Mouse (Mus musculus): ENCODE results near the gene Igfbp2. TPM values are rescaled to one million over a fixed set of nuclear protein-coding genes. Genes with fewer than 3 reads are reported as not detected.

The Igfbp2 gene
- total RNA-seq (2021): 10 to 100 TPM; 75.9 to 80.0 TPM

DNA sequence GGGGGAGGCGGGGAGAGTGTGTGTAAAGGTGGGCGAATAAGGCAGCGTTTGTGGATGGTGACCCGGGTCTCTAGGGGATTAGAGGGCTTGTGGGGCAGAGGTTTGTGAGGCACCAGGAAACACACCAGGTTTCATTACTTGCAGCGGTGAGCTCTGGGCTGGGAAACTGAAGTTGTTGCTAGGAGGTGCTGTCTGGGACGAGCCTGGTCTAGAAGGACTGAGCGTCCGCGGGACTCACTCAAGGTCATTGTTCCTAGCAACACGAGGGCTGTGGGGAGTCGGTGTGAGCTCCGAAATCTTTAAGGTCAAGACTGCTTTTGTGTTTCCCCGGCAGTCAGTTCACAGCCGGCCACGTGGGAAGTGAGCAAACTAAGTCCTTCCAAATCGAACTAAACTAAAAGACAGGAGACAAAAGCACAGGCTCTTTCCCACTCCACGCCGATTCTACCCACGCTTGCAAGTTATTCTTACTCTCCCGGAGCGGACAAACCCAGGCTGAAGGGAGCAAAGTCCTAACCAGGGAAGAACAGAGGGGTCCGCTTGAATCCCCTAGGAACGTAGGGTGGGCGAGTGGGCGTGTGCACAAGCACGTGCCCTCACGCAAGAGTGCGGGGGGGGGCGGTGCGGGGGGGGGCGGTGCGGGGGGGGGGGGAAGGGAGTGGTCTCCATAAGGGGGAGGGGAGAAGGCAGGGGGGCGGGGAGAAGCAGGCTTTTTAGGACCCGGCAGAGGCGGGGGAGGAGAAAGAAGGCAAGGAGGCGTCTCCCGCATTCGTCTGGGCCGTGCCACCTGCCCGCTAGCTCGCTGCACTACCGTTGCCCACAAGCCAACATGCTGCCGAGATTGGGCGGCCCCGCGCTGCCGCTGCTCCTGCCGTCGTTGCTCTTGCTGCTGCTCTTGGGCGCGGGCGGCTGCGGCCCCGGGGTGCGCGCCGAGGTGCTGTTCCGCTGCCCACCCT is at the start of gene Igfbp2:
Gene Igfbp2 (plus strand): TSS at position 753 of the 956 bp plus-strand sequence.
- peak; percentile 26 to 30 for DNase-seq (ENCODE audit: low spot score in 2 of 2)
- intact Hi-C loops (cut with DNase I): loop anchor here (10.0 kb wide), 1 partner anchor 89 kb away; no protein-coding TSS in a partner anchor

DNA sequence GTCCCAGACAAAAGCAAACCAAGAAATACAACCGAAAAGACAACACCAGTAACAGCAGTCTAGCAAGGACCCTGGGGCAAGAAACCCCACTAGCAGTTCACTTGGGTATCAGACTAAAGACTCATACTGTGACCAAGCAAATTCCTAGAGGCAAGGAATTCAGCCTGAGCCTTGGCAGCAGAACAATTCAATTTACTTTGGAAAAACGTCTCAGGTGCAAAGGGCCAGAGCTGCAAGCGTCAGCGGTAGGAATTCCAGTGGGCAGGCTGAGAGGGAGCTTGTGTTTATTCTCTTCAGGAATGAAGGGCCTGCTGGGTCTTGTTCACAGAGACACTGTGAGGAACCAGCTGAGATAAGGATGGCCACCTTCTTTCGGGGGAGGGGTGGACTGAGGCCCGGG is 45.5 kb upstream of the Igfbp2 start:
- intact Hi-C loops (cut with DNase I): no loop called here
- DNase-seq (ENCODE audit: low spot score in 2 of 2): no peak

DNA sequence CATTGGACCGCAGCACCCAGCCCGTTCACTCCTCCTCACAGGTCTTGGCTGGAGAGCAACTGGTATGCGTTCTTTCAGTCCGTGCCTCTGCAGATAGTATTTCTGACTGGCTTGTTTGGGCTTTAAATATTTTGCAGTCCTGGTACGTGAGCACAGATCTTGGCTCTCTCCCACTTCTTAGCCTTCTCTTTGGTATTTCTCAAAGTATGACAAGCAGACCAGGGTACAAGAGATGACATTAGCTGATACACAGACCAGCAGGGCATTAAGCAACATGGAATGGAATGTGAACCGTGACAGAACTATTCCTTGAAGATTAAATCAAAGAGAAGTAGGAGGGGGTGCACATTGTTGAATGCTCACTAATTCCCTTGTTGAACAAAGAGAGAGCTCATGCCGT is 43.6 kb upstream of the Igfbp2 start:
- DNase-seq (ENCODE audit: low spot score in 2 of 2): no peak
- intact Hi-C loops (cut with DNase I): no loop called here

DNA sequence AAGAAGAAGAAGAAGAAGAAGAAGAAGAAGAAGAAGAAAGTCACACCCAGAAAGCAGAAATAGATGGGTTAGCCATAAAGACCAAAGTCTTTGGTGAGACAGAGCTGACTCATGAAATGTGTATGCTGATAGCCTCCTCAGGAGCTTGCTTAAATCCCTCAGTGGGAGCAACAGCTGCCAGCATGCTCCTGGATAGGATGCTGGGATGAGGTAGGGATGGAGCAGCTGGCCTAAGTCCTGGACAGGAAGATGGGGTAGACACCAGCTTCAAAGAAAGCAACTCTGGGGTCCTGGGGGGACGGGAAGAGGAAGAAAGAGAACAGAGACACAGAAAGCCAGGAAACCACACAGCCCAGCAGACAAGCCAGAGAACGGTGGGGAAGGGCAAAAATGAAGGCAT is 41.0 kb upstream of the Igfbp2 start:
- DNase-seq (ENCODE audit: low spot score in 2 of 2): no peak
- intact Hi-C loops (cut with DNase I): no loop called here

DNA sequence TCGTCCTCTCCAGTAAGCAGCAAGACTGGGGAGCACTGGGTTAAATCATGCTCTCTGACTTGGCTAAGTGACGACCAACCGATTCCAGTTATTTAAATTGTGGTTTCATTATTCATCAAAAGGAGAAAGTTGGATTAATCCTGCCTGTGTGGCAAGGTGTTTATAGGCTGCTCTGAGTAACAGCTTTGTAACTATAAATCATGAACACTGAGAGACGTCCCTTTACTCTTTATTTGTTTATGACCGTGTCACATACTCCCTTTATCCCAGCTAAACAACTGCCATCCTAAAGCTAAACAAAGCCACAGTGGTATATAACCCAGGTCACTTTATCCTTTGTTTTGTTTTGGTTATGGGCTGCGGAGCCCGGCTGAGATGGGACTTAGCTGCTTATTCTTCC is 40.3 kb upstream of the Igfbp2 start:
- intact Hi-C loops (cut with DNase I): no loop called here

DNA sequence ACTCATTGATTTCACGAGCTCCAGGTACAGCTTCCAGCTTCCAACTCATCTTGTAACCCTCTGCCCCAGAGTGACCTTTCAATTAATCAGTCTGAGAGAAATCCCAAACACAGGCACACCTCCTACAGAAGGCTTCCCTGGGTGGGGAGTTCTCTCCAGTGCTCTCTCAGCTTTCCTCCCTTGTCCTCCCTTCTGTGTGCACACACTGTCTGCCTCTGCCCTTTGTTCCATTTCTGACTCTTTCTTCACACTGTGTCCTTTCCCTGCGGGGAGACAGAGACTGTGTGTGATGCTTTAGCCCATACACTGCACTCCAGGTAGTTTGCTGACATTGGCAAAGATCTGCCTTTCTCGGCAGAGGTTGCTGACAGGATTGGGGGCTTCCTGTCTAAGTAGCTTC is 33.6 kb upstream of the Igfbp2 start:
- intact Hi-C loops (cut with DNase I): no loop called here
- DNase-seq (ENCODE audit: low spot score in 2 of 2): no peak

More for the DNA sequence above, 40.3 kb upstream of the Igfbp2 start:
- no peak for DNase-seq (ENCODE audit: low spot score in 2 of 2)

DNA sequence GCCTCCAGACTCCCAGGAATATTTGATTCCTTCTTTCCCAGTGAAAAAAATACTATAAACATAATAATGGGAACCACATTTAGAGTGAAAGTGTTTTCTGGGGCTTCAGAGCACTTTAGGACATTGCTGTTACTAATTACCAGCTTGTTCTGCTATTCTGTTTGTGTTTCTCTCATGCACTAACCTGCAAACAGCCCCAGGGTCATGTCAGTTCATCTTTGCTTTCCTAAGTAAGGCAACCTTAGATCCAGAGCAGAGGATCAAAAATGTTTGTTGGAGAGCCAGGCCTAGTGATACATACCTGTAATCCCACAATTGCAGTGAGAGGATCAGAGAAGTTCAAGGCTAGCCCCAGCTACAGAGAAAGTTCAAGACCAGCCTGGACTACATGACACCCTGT is 32.6 kb upstream of the Igfbp2 start:
- DNase-seq (ENCODE audit: low spot score in 2 of 2): no peak
- intact Hi-C loops (cut with DNase I): no loop called here

DNA sequence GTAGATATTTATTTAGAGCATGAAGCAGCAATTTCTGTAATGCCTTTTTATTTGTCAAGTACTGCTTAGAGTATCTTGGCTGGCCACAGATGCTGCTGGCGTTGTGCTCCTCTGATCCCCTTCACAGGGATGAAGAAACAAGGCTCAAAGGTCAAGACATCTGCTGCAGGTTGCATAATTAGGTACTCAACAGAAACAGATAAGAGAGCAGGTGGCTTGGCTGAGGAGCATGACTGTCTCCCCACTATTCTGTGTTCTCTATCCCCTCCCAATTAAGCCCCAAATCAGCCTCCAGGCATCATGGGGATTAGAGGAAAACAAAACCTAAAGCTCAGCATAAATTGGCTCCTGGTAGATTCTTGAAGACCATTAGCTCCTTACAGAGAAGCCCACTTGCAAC is 32.0 kb upstream of the Igfbp2 start:
- DNase-seq (ENCODE audit: low spot score in 2 of 2): no peak
- intact Hi-C loops (cut with DNase I): no loop called here

DNA sequence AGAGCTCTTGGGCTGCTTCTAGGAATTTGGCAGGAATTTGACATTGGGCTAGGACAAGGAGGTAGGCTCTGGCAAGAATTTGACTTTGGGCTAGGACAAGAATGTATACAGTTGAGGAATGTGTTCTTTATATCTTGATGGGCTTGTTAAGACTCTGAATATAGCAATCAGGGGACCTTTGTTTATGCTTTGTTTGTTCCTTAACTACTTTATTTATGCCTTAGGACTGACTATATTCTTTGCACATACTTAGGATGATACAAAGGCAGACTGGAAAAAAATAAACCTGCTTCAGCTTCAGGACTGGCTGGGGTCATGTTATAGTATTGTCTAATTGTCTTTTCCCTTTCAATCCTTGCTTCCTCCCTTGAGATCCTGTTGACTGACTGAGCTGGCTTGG is 31.1 kb upstream of the Igfbp2 start:
- DNase-seq (ENCODE audit: low spot score in 2 of 2): no peak

DNA sequence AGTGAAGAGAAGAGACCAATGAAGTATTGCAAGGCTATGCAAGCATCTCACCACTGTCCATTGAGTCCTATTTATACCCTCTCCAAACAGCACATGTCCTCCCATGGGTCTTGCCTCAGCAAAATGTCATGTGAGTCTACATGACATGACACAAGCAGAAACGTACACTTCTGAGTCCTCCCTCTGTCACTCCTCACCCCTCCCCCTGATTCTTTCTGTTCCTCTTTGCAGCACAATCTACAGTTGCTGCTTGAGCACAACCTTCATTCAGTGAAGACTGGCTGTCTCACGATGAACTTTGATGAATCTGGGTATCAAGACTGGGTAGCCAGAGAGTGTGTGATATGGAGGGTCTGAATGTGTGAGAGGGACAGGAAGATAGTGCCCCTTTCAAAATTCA is 28.2 kb upstream of the Igfbp2 start:
- intact Hi-C loops (cut with DNase I): no loop called here
- no peak for DNase-seq (ENCODE audit: low spot score in 2 of 2)

More for the DNA sequence above, 31.1 kb upstream of the Igfbp2 start:
- intact Hi-C loops (cut with DNase I): no loop called here

DNA sequence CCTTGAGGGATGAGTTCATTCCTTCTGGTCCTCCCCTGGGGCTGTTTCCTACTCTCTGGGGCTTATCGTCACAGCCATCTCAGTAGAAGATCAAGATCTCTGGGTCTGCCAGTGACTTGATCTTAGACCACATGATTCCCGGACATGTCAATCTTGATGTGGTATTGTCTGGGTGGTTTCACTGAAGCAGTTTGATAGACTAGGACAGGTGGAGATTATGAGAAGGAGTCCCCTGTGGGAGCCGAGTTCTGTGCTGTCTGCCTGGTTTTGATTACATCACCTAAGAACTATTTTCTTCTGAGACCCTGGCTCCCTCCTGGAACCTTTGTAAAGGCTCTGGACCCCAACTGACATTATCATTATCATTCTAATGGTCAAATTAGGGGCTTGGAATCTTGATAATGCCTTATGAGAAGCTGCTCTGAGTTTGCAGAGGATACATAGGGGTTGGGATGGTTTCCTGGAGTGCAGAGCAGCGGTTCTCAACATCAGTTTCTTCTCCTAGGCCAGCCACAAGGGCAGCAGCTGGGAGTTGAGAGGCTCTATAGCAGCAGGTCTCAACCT is 27.1 kb upstream of the Igfbp2 start:
- DNase-seq (ENCODE audit: low spot score in 2 of 2): no peak
- intact Hi-C loops (cut with DNase I): no loop called here

DNA sequence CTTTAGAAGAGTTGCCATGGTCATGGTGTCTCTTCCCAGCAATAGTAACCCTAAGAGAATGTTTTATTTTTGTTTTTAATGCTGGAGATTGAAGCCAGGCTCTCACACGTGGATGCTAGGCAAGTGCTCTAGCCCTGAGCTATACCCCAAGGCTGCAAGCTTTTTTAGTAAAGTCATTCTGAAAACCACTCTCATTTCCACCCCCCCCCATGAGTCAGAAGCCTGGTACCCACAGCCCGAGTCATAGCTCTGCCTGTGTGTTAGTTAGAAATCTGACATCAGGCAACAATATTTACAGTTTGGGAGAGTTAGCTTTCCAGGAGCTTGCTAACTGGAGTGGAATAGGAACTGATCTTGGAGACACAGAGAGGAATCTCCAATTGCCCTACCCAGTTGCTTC is 25.9 kb upstream of the Igfbp2 start:
- intact Hi-C loops (cut with DNase I): no loop called here
- DNase-seq (ENCODE audit: low spot score in 2 of 2): no peak

DNA sequence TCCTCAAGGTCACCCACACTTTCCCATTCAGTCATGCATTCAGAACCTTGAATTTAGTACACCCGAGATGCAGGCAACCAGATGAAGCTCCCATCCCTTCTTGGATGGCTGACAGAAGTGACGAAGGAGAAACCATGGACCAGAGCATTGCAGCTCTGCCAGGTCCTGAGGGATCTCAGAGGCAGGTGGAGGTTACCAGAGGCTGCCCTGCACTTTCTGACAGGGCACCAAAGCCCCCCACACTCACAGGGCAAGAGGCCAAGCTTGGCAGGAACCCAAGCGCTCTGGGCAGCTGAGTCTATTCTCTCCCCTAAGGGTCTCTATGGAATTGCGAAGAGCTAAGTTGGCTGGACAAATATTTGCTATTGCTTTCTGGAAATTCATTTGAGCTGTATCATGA is 20.3 kb upstream of the Igfbp2 start:
- intact Hi-C loops (cut with DNase I): no loop called here
- no peak for DNase-seq (ENCODE audit: low spot score in 2 of 2)

DNA sequence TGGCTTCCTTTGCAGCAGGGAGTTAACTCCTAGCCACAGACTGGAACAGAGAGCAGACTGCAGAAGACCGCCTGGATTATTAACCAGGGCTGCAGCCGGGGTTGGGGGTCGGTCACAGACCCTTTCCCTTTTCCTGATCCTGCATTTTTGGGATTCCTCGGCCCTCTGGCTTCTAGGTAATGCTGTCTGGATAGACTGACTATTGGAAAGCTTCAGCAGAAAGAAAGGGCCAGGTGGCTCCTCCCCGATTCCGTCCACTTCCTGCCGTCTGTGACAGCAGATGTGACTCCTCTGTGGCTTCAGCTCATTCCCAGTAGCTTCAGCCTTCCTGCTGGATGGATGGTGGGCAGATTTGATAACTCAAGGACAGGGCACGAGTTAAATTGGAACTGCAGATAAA is 19.3 kb upstream of the Igfbp2 start:
- no peak for DNase-seq (ENCODE audit: low spot score in 2 of 2)
- intact Hi-C loops (cut with DNase I): no loop called here

DNA sequence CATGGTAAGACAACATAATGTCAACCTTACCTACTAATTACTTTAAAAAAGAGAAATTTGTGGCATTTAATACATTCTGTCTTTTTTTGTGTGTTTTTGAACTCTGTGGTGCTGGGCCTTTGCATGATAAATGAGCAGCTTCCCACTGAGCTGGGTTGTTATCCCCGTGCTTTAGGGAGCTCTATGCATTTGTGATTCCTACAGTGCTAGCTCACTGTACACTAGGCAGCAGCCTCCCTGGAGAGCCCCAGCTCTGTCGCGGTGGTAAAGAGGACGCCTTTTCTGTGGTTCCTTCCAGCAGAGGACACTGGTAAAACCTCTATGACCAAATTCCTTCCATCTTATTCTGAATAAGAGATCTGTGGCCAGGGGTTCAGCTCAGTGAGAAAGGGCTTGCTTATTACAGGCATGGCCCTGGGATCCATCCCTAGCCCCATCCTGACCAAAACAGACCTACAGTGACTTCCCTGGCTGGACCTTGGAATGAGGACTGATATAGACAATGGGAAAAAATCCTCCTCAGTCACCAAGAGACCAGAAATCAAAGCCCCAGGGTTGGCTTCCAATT is 18.7 kb upstream of the Igfbp2 start:
- intact Hi-C loops (cut with DNase I): no loop called here

DNA sequence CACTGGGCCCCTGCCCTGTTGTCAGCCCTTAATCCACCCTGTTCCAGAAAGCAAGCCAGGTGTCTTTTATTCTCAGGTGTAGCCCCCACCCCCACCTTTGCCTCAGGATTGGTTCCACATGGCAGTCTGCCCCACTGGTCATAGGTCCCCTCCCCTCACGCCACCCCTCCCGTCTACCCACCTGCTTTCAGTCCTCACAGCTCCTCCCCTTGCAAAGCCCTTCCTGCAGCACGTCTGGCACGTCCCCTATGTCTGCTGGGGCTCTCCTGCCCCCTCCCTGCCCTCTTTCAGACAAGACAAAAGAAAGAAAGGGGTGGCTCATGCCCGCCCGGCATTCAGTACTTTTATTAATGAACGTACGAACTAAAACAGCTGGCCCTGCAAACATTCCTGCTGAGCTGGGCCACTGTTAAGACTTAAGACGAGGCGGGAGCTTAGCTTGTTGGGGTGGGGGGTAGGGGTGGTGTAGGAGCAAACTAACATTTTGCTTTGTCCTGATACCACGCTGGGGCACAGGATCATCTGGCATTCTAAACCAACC is 18.2 kb upstream of the Igfbp2 start:
- DNase-seq (ENCODE audit: low spot score in 2 of 2): no peak
- intact Hi-C loops (cut with DNase I): no loop called here

More for the DNA sequence above, 18.7 kb upstream of the Igfbp2 start:
- no peak for DNase-seq (ENCODE audit: low spot score in 2 of 2)

DNA sequence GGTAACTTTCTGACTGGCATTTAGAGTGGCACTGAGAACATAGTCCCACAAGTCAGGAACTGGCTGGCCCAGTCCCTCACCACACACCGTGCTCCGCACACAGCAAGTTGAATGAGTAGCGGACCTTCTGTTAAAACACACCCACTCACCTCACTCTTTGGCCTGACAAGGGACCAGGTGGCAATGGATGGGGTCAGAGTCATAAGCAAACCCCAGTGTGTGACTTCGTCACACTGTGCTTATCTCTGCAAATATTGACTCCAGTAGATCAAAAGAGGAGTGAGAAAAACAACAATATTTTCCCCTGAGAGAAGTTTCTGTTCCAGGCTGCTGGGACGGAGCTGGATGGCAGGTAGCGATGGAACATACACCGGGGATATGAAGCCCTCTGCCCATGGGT is 15.0 kb upstream of the Igfbp2 start:
- no peak for DNase-seq (ENCODE audit: low spot score in 2 of 2)

DNA sequence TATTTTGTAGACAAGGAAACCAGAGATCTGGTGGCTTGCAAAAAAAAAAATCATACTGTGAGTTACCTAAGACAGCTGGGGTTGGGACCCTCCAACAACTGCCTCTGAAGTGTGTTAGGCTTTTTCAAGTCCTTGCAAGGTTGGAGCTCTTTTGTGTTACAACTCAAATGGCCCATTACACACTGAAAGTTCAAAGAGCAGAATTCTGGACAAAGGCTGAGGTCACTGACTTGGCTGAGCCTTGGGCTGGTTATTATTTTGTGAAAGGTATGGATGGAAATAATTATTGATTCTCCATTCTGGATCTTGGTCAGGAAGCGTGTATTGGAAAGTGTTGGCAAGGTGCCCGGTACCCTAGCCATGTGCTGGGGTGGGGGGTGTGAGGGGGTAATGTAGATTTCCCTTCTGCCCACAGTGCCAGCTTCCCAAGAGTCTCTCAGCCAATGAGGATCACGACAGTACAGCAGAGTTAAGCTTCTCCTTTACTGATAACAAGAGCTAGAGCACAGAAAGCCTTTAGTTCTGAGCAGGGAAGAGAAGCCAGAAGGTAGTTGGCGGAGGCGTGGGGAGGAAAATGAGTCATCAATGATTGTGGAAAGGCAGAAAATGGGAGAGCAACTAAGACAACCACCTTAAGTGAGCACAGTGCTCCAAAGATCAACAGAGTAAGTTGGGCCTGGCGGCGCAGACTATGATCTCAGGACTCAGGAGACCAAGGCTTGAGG is 14.2 kb upstream of the Igfbp2 start:
- DNase-seq (ENCODE audit: low spot score in 2 of 2): peak; percentile 31 to 51
- intact Hi-C loops (cut with DNase I): no loop called here

More for the DNA sequence above, 15.0 kb upstream of the Igfbp2 start:
- intact Hi-C loops (cut with DNase I): no loop called here

DNA sequence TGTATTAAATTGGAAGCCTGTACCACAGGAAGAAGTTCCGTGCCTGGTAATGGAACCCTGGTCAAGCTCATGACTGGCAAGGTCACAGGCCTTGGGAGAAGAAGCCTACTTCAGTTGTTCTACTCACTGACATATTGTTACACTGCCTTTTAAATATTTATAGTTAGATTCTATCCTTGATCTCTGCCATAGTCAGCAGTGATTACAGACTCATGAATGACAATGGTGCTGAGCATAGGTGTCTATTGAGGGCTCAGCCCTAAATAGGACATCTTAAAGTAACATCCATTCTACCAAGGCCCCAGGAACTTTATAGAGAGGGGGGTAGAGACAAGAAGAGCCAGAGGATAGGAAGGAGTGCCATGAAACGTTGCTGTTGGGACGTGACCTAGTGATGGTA is 13.2 kb upstream of the Igfbp2 start:
- DNase-seq (ENCODE audit: low spot score in 2 of 2): no peak
- intact Hi-C loops (cut with DNase I): no loop called here

DNA sequence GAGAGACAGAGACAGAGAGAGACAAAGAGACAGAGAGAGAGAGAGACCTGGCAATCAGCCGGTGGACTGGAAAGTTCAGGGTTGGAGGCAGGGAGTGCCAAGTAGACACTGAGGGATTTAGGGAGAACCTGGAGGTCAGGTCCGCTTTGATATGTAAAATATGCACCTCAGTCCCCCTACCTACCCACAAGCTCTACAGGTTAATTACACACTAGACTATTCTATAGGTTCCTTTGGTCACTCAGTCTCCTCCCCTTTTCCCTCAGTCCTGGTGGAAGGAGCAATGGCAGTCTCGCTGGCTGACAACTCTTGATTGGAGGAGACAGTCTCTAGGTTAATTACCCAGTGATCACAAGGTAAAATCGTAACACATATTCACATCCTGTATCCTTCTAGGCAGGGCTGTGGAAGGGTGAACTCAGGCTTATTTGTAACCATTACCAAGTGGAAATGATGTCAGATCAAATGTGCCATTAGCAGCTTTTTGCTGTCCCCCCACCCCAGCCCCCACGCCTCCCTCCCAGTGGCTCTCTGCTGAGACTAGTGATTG is 11.1 kb upstream of the Igfbp2 start:
- DNase-seq (ENCODE audit: low spot score in 2 of 2): no peak

More for the DNA sequence above, 11.1 kb upstream of the Igfbp2 start:
- intact Hi-C loops (cut with DNase I): no loop called here

Data from left cerebral cortex, postnatal 36 days (tissue).